Mouse (Mus musculus) yolk sac, embryonic 10.5 days (tissue): ENCODE measurements at regions not wholly inside any gene's neighbourhood (a gene's known extent, or its start where the extent isn't known, plus 50 kb on each side); places are given as distances from the start of the nearest gene placed in this dataset.

Experiments used
- DNase-seq: peaks from one replicate; pipeline ENCODE4 v3.0.0-alpha.2; 2017; ENCODE audit warnings: low spot score

DNA sequence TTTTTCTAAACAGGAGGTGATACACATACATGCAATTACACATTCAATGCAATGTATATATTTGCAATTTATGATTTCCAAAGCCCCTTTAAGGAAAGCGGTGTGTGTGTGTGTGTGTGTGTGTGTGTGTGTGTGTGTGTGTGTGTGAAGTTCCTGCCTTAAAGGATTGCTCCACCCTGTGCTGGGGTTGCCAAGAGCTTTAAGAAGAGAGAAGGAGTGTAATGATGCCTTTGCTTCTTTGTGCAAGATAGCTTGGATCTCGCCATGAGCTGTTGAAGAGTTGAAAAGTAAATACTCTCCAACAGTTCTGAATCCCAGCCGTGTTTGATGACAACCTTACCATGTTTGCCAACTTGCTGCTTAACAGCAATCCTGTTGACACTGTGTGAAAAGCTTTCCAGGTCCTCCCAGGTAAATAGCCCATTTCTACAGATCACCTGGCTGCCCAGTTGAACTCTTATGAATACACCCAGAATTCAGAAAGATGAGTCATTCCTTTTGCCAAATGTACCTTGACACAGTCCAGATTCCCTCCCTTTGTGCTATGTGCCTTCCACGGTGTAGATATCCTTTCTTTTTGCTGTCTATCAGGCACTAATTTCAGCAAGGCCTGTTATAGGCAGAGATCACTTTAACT, 216.3 kb downstream of the Ikzf2 start:
- no peak for DNase-seq

DNA sequence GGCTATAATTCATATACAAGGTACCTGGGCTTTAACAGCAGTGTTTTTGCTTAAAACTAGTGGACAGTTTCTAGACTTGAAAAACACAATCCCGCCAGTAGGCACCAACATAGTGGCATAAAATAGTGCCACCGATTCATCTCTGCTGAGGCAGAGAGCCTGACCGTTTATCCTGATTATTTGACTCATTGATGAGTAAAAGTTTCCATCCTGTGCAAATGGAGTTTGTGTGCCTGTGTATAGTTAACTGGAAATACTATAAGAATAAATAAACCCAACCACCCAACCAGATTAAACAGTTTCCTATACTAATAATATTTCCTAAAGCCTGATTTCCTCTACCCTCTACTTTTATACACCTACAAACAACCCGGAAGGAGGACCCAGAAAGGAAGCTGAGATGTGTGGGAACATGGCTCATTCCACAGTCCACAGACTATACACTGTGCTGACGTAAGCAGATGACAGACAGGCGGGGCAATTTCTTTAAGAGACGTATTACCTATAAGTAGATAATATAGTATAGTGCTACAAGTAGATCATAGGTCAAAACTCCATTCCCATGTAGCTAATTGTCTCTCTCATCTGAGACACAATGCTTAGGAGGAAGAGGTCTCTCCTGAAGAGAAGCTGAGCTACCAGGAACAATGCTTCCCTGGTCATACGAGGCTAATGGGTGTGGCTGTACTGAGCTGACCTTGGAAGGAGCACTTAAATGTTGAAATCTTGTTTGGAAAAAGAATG, 217.7 kb downstream of the Ikzf2 start:
- no peak for DNase-seq

DNA sequence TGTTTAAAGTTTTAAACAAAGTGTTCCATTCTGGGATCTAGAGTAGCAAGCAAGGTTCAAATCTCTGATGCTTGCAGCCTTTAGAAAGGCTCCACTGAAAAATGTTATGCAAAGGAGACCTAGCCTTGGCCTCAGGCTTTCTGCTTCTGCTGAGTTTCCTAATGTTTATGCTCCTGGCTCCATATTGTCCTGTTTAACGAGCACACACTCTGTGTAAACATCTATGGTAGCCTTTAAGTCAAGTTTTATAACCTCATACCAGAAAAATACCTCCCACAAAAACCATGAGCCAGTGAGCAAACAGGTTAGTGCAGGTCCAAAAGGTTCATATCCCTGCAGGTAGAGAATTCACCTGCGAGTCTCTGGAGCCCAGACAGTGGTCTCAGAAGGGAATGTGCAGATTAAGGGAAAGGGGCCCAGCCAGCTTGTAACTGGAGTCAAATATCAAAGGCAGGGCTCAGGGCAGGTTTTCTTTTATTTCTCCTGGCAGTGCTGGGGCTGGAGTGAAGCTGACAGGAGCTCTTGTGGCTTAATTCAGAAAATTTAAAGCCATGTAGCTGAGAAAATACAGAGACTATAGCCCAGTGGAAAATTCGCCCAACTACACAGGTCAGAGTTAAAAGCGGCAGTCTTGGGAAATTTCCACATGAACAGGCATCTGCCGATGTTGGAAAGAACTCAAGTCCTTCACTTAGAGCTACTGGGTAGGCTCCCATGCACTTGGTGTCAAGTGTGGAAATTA, 220.3 kb downstream of the Ikzf2 start:
- DNase-seq, result peak; percentile 34

DNA sequence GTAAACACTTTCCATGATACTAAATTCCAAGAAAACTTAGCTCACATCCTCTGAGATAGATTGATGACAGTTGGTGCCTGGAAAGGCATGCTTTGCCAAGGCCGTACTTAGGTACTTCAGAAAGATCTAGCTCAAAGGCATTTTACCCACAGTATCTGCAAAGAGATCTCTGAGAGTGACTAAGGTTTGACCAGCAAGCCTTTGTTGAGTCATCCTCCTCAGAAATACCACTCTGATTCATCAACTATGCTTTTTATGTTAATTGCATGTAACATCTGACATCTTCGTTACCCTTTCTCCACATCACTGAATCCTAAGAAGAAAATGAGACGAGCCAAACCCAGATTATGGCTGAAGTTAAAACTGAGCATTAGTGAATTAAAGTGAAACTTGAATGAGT, 225.9 kb downstream of the Ikzf2 start:
- DNase-seq, result no peak

DNA sequence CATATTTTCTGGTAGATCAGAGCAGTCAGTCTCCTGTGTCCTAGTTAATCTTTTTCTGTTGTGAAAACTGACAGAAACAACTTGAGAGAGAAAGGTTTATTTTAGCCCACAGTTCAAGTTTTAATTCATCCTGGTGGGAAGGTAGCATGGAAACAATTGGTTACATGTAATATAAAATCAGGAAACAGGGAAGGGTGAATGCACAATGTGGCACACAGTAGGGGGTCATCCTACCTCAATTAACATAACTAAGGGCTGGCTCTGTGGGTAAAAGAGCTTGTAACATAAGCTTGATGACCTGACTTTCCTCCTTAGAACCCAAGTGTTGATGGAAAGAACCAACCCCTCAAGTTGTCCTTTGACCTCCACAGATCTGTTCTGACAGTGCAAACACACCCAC, 227.1 kb downstream of the Ikzf2 start:
- DNase-seq, result no peak

DNA sequence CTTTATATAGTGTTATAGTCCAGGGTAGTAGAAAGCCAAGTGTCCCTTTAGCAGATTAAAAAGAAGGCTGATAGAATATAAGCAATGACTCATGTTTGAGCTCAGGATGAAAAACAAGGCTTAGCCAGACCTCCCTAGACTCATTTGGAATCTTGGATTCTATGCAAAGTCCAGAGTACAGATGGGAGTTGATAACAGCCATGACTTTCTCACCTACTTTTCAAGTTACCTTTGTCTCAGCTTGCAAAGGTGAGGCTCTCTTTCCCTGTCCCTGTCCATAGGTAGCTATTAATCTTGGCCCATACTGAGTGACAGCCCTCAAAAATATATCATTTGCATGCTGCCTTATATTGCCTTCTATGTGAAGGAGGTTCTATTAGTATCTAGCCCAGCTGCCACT, 229.6 kb downstream of the Ikzf2 start:
- peak; percentile 15 for DNase-seq

DNA sequence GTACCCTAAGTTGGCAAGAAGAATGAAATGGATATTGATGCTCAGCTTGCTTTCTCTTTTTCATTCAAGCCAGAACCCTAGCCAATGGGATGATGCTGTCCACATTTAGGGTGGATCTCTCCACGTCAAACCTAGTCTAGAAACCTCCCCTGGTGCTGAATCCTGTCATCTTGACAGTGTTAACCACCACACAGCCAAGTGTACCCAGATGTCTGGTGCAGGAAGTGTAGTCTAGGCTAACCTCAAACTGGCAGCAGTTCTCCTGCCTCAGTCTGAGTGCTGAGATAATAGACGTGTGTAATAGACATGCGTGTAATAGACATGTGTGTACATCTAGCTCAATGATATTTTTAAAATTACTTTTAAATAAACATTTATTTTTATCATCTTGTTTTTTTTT, 233.1 kb downstream of the Ikzf2 start:
- no peak for DNase-seq

DNA sequence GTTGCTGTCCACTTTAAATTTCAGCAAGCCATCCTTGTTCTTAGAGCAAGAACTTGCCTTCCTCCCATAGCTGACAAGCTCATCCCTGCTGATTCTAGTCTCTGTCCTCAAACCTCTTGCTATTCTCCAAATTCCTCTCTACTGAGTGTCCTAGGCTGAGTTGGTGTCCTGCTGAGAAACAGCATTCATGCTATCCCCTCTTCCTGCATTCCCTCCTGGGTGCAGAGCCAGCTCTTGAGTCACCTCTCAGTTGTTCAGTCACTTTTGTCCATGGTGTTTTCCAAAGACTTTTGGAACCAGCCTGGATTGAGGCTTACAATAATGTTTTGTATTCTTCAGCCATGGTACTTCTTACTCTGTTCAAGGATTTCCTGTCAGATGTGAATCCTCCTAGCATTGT, 234.1 kb downstream of the Ikzf2 start:
- no peak for DNase-seq

DNA sequence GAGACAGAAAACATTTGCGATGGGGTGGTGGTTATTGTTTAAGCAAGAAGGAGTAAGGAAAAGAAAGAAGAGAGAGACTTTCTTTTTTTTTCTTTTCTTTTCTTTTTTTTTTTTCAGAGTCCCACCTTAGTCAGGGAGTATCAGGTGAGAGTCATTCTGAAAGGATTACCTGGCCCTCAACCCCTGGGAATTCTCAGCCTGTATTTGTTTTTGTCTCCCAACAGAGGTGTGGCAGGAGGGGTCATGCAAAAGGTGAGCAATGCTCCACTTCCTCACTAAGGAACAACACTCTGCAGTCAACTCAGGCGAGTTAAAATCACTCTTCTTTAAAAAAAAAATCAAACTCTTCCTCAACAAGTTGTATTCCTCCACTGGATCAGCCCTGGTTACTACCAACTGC, 236.6 kb downstream of the Ikzf2 start:
- DNase-seq, result no peak

DNA sequence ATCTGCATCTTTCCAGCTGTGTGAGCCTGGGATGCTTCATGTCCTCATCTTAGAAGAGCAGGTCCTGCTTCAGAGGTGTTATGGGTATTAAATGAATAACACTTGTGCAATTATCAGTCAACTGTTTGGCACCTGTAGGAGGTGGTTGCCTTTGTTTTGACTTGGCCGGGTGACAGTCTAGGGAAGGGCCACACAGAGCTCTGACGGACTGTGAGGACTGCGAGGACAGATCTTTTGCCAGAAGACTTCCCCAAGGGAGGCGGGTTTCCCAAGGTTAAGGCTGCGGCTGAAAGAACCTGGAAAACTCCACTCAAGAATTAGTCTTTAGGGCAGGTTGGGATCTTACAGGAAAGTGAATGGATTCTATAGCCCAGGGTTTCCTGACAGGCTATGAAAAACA, 239.8 kb downstream of the Ikzf2 start:
- DNase-seq, result no peak

DNA sequence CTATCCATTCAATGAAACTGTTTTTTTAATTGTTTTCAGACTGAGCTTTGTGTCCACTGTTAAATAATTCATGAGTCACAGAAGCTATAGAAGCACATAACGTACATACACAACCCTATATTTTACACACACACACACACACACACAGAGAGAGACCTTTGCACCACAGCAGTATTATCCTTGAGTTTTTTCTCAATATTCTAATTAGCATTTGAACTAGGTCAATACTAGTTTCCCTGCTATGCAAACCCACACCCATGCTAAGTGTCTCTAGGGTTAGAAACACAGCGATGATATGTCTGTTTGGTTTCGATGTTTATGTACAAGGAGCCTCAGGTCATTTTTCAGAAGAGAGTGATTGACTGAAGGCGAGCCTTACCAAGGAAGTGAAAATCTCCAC, 242.3 kb downstream of the Ikzf2 start:
- DNase-seq, result no peak

DNA sequence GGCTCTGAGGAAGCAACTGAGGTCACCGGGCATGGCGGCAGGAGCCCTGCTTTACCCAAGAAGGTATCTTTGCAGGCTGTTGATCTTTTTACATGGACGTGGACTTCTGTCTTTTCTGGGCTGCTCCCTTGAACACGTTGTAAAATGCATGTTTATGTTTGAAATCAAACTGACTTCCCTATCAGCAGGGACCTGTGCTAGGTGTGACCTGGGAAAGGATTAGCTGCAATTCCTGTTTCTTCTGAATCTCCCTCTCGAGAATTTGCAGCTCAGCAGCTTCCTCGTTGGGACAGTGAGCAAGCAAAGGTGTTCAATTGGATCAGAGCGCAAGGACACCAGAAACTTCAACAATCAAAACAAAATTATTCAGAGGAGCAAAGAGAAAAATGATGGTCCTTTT, 243.6 kb downstream of the Ikzf2 start:
- DNase-seq, result no peak

DNA sequence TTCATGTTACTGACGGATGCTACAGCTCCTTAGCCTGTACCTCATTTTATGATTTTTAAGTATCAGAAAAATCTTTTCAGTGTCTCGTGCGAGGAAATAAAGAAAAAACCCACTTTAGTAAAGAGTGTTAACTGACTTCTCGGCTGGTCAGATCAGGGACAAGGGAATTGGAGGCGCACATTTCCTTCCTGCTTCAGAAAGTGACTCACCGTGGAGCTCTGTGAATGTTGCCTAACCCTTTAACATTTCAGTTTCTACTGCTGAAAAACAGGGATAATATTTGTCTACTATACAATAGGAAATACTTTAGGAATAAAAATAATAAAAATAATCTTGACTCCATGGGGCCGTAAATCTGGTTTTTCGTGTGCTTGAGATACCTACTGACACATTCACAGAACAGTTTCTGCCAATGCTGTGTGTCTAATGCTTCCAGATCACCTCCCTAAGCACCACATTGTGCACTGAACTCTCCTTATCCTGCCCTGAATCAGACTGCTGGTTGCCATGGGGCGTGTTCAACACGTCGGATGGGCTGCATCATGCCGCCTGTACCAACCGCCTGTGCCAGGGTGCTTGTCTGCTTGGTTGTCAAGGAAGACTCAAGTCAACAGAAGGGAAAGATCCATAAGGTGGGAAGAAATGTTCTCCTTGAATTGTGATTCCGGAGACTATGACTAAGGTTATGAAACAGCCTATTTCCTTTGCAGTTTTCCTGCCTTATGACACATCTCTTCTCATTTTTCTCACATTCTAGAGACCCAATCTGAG, 246.3 kb downstream of the Ikzf2 start:
- no peak for DNase-seq

DNA sequence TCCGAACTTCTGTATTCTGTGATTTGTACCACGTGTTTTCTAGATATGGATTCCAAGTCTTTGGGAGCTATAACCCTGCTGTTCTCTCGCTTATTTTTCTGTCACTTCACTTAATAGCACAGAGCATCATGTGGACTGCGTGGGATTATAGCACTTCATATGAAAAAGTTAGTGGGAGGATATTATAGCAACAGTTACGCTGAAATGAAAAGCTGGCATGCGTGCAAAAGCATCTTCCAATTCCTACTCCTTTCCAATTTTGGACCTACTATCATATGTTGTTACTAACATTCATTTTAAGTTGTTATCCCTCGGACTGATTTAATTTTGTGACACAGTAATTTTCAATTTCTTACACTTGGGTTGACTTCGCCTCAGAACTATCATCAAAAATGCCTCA, 250.0 kb downstream of the Ikzf2 start:
- no peak for DNase-seq

DNA sequence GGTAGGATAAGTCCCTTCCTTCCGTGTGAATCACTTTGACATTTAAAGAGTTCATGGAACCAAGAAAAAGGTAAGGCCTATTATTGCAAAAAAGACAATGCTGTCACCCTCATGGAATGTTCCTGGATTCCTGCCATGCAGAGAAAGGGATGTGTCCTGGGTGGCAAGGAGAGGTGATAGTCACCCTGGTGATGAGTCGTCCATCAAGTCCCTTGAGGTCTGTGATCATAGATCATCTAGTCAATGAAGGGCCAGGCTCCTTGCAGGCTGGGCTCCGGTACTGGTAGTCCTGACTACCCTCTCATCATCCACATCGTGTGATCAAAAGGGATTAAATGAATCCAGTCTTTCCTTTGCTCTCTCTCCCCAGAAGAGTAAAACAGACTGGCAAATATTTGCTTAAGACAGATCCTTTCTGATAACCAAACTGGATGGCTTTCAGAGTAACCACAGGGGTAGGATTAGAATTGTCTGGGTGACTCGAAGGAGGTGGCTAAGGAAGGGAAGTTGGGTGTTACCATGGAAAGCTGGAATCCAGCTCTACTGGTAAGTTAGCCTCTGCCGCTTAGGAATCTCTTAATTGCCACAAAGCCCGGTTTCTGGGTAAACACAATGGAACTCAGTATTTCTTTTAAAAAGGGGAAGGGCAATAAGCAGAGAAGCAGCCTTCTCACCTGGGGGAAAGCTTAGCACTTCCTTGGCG, 253.2 kb downstream of the Ikzf2 start:
- DNase-seq, result no peak

DNA sequence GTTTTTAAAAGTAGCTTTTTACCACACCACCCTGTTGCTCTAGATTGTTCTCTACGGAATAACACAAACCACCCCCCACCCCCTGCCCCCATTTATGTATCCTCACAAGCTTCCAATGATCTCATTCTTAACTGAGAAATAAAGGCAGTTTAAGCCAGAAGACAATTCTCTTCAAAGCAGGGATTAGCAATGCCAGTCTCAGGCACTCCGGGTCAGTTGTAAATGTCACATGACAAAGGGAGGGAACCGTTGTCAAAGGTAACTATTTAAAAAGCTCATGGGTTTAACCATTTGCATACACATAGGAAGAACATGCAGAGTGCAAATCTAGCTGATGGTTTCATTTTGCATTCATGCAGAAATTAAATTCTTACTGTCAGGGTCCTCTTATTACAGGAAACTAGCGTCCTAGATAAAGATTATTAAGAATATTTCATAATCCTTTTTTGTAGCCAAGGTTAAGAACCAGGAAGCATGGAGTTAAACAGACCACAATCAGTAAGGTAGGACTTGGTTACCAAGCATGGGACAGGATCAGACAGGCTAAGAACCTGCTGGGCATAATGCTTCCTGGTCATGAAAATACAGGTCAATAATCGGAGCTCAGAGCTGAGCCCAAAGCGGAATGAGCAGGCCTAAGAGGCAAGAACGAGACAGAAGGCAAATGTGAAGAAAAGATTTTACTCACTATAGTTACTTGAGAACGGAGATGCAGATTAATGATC, 256.2 kb downstream of the Ikzf2 start:
- DNase-seq, result no peak

DNA sequence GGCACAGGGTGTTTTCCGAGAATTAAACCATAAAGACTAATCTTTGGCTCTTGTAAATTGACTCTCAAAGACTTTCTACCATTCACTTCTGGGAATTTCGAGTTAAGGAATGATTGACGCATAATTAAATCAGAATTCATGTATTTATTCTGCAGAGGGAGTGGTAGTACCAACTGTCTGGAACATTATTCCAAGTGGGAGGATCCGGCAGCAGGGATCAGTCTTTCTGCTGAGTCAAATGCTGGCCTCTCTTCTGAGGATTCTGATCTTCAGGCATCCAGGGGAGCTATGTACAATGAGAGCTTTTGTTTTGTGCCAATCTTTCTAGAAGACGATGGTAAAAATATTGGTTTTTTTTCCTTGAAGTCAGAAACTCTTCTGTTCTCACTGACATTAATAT, 257.4 kb downstream of the Ikzf2 start:
- DNase-seq, result no peak

DNA sequence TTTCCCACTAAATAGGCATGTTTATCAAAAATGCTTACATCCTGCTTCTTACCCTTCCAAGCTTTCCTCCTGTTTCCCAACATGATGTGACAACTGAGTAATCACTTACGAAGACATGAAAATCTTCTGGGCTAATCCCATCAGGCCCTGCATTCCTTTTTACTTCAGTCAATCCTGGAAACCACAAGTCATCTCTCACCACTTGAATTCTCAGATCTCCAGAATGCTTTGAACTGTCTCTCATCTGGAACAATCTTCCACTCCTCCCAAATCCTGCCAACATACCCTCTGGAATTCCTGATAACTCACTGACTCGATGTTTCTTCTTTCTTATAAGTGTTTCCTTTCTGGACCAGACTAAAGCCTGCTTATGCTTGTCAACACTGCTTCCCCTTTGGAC, 289.4 kb downstream of the Ikzf2 start:
- no peak for DNase-seq

DNA sequence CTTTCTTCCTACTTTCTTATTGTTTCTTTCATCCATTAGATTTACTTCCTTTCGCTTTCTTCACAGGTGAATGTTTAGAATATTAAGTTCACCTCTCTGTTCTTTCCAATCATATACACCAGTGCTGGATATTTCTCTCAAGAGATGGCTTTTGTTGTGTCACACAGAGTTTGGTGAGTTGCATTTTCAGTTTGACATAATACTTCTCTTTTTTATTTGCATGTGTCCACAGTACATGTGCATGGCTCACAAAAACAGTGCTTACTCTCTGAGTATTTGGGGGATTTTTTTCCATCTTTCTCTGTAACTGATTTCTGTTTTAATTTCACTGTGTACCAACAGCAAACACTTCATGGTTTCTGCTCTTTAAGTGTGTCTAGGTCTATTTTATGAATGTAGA, 274.5 kb upstream of the Erbb4 start:
- no peak for DNase-seq

DNA sequence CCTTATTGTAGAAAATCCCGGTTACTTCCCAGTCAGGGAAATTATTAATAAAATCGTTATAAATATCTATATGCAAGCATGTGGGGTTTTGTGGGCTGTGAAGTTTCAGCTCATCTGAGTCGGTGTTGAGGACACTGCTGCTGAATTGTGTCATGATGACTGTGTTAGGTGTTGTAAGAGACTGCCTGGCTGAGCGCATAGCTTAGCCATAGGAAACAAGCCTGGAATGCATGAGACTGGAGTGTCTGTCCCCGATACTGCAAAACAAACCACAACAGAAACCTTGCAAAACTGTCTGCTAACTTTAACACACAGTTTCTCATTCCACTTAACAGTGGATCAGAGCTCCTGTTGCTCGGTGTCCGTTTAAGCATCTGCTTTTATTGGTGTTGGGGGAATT, 271.9 kb upstream of the Erbb4 start:
- no peak for DNase-seq
